Mouse (Mus musculus) cerebellum, postnatal 4 days (tissue): ENCODE measurements around the gene Ifi204.
"Not testable (repeated sequence)": the region's sequence is repeated elsewhere in the genome, so short reads cannot be mapped to it uniquely, and the experiment has no call there.

Source experiments
- DNase-seq, 2 experiments: peaks; one replicate each; pipeline ENCODE4 v3.0.0; 2022; ENCODE audit warnings: low spot score in 2 of 2, mixed read lengths in 1 of 2

Ifi204 gene

GRCm38 (mm10) chr1:173766848-173767617 lies at the start of gene Ifi204:
TSS of gene Ifi204 (minus strand) at chr1:173766943.
- not testable (repeated sequence) for DNase-seq

- not testable (repeated sequence) for DNase-seq
These were observed 42.6 kb upstream of the Ifi204 start for GRCm38 (mm10) chr1:173809294-173809693.

DNA sequence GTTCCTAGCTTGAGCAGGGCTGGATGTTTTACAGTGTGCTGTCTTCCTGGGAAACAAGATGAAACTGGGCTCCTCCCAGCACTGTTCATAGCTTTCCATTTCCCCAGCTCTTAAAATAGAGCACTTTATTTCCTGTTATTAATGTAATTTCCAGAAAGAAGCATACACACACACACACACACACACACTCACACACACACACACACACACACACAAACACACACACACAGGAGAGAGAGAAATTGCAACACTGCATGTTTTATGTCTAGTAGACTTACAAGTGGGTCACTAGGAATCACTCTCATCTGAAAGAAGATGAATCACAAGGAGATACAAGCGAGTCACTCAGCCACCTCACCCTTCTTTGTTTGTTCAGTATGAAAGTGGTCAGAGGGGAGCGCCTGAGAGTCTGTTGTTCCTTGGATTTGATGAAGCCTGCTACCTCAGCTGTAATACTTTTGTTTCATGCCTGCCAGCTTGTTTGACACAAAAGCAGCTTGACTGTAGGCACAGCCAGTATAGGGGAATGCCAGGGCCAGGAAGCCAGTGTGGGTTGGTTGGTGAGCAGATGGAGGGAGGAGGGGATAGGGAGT lies 36.0 kb upstream of the Ifi204 start:
- DNase-seq = peak in 1 of 2 experiments; percentile 6

- DNase-seq = not testable (repeated sequence)
These were observed 35.5 kb upstream of the Ifi204 start for GRCm38 (mm10) chr1:173802207-173802606.

GRCm38 (mm10) chr1:173801791-173802190 lies 35.0 kb upstream of the Ifi204 start:
- DNase-seq = not testable (repeated sequence)

DNA sequence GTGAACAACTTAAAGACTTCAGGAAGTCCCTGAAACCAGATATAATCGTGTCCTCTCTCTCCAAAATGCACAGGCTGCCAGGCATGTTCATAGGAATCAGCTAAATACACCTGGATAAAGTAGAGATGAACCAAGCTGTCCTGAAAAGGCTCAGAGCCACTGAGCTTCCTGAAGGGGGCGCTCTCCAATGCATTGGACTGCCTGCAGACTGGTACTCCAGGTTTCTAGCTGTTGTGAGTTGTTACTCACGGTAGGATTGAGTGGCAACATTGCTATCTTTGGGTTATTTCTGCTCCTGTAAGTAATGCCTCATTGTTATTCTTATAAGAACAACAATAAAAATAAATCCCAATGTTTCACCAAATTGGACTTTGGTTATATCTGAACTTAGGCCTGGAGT lies 6.7 kb upstream of the Ifi204 start:
- not testable (repeated sequence) for DNase-seq

- not testable (repeated sequence) for DNase-seq
These were observed 6.7 kb downstream of the Ifi204 start for GRCm38 (mm10) chr1:173760032-173760431.

- DNase-seq = no peak
These were observed 24.5 kb downstream of the Ifi204 start for GRCm38 (mm10) chr1:173742262-173742661.

DNA sequence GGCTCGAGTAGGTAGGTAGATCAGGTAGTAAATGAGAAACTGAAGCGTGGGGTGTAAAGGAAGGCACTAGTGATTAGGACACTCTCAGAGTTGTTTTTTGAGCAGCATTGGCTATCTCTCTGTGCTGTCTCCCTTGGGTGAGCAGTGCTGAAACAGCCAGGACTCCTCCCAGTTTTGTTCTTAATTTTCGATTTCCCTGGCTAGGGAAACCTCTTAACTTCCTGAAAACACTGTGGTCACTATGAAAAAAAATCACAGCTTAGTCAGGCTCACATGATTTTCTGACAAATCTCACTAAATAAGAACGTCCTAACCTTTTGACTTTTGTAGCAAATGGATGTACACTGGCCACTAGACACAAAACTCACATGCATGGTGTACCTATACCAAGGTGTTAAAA lies 25.1 kb downstream of the Ifi204 start, which contains the start of gene Ifi207:
Ifi207 (minus strand) TSS at position 92 of the 400 bp plus-strand sequence.
- DNase-seq = no peak

DNA sequence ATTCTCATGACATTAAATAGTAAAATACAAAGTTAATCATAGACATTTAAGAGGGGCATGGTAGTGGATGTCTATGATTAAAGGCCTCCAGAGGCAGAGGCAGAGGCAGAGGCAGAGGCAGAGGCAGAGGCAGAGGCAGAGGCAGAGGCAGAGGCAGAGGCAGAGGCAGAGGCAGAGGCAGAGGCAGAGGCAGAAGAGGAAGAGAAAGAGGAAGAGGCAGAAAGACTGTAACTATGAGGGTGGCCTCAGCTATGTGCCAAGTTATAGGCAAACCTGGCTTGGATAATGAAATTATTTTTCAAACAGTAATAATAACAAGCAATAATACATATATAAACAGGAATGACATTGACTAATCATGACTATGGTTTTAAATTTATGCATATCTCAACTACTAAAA lies 26.2 kb downstream of the Ifi204 start:
- no peak for DNase-seq

DNA sequence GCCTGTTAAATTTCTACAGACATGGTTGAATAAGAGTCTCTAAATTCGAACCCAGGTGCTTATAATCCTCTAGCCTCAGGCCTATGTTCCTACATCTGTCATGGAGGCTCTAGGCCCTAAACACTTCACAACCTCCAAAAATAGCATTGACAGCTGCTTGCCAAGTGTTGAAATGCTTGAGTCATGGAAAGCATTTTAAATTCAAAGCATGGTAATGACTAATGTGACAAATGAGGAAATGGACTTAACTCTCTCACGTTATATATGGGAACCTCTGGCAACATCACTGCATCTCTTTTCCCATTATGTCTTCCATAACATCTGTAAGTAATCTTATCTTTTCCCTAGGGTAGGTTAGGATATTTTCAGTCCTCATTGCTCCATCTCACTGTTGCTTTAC lies 29.8 kb downstream of the Ifi204 start:
- no peak for DNase-seq

- not testable (repeated sequence) for DNase-seq
These were observed 31.7 kb downstream of the Ifi204 start for GRCm38 (mm10) chr1:173735015-173735414.

DNA sequence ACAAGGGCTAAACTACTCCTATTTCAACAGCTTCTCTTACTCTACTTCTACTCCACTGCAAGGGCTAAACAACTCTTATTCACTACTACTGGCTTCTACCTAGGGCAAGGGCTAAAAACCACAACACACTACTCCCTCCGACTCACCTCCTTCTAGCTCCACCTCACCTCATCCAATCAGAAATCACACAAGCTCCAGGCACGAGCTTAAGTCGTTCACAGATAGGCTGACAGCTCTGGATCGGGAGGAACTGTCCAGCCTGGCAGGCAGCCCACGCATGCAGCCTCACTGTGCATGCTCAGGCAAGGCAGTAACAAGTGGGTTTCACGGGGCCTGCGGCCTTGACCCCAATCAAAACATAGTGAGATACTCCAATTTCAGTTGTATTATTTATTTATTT lies 33.5 kb downstream of the Ifi204 start:
- DNase-seq = no peak
